Mouse (Mus musculus): ENCODE data around the gene Irf2bp2. TPM values are rescaled to one million over a fixed set of nuclear protein-coding genes. Genes with fewer than 3 reads are reported as not detected.

The Irf2bp2 gene
- total and polyA plus RNA-seq, 2 experiments from 2014 or later: 10.2 to 91.5 TPM

GRCm38 (mm10) chr8:126615765-126616164 lies 22.0 kb upstream of the Irf2bp2 start:
- ATAC-seq (no peak), DNase-seq (ENCODE audit: low spot score) (no peak)
- Histone ChIP-seq H3K4me3 (ENCODE audit: low read length) (no peak overlapping the region), H3K9ac (replicated peaks; ENCODE audit: low read length) (no peak overlapping the region), H3K36me3 (ENCODE audit: insufficient read depth, low read length) (no peaks in the 10 kb centered on the region), H3K4me1 (ENCODE audit: insufficient read depth, low read length) (no peaks in the 10 kb centered on the region), H3K27ac (no peak overlapping the region), H3K27me3 (ENCODE audit: insufficient read depth, low read length) (no peaks in the 10 kb centered on the region), H3K9me3 (ENCODE audit: low read length) (no peaks in the 10 kb centered on the region), H3K4me2 (ENCODE audit: low read depth, low read length) (no peak overlapping the region)
- 73% methylated on average over 9 of the region's 9 CpGs for WGBS
- TF ChIP-seq CTCF (IDR thresholded peaks at IDR 0.05; ENCODE audit: low read depth): no peak

- H3K9ac ChIP-seq (replicated peaks; ENCODE audit: low read length): no peak overlapping the region
- no peak for TF ChIP-seq CTCF (IDR thresholded peaks at IDR 0.05; ENCODE audit: low read depth)
- WGBS: 81% methylated on average over 5 of the region's 5 CpGs
Measured at GRCm38 (mm10) chr8:126614740-126615132, 20.9 kb upstream of the Irf2bp2 start.

GRCm38 (mm10) chr8:126614062-126614739 lies 20.4 kb upstream of the Irf2bp2 start:
- ATAC-seq: no peak
- TF ChIP-seq CTCF (IDR thresholded peaks at IDR 0.05; ENCODE audit: low read depth): no peak
- H3K27ac ChIP-seq: no peak overlapping the region
- H3K36me3 ChIP-seq (ENCODE audit: insufficient read depth, low read length): no peaks in the 10 kb centered on the region
- no peak for DNase-seq (ENCODE audit: low spot score)
- no peak overlapping the region for H3K4me3 ChIP-seq (ENCODE audit: low read length)
- no peaks in the 10 kb centered on the region for H3K4me1 ChIP-seq (ENCODE audit: insufficient read depth, low read length)
- H3K9me3 ChIP-seq (ENCODE audit: low read length): no peaks in the 10 kb centered on the region
- no peak overlapping the region for H3K9ac ChIP-seq (replicated peaks; ENCODE audit: low read length)
- no peak overlapping the region for H3K4me2 ChIP-seq (ENCODE audit: low read depth, low read length)
- 88% methylated on average over 8 of the region's 8 CpGs for WGBS
- H3K27me3 ChIP-seq (ENCODE audit: insufficient read depth, low read length): no peaks in the 10 kb centered on the region

More at GRCm38 (mm10) chr8:126614740-126615132, 20.9 kb upstream of the Irf2bp2 start:
- DNase-seq (ENCODE audit: low spot score) (no peak), ATAC-seq (no peak)
- H3K9me3 ChIP-seq (ENCODE audit: low read length): no peaks in the 10 kb centered on the region
- no peaks in the 10 kb centered on the region for H3K27me3 ChIP-seq (ENCODE audit: insufficient read depth, low read length)
- no peak overlapping the region for H3K4me3 ChIP-seq (ENCODE audit: low read length)
- H3K4me1 ChIP-seq (ENCODE audit: insufficient read depth, low read length): no peaks in the 10 kb centered on the region
- no peak overlapping the region for H3K27ac ChIP-seq
- no peak overlapping the region for H3K4me2 ChIP-seq (ENCODE audit: low read depth, low read length)
- H3K36me3 ChIP-seq (ENCODE audit: insufficient read depth, low read length): no peaks in the 10 kb centered on the region

GRCm38 (mm10) chr8:126613143-126613542 lies 19.4 kb upstream of the Irf2bp2 start:
- Histone ChIP-seq H3K36me3 (ENCODE audit: insufficient read depth, low read length) (no peaks in the 10 kb centered on the region), H3K9ac (replicated peaks; ENCODE audit: low read length) (no peak overlapping the region), H3K27ac (no peak overlapping the region), H3K4me3 (ENCODE audit: low read length) (no peak overlapping the region), H3K4me1 (ENCODE audit: insufficient read depth, low read length) (peaks cover 6% of the 10 kb centered on the region), H3K27me3 (ENCODE audit: insufficient read depth, low read length) (no peaks in the 10 kb centered on the region), H3K4me2 (ENCODE audit: low read depth, low read length) (no peak overlapping the region), H3K9me3 (ENCODE audit: low read length) (no peaks in the 10 kb centered on the region)
- no peak for TF ChIP-seq CTCF (IDR thresholded peaks at IDR 0.05; ENCODE audit: low read depth)
- 54% methylated on average over 5 of the region's 5 CpGs for WGBS
- DNase-seq (ENCODE audit: low spot score): no peak
- ATAC-seq: no peak

GRCm38 (mm10) chr8:126612739-126613138 lies 19.0 kb upstream of the Irf2bp2 start:
- Histone ChIP-seq H3K36me3 (ENCODE audit: insufficient read depth, low read length) (no peaks in the 10 kb centered on the region), H3K27ac (no peak overlapping the region), H3K9ac (replicated peaks; ENCODE audit: low read length) (no peak overlapping the region), H3K9me3 (ENCODE audit: low read length) (no peaks in the 10 kb centered on the region), H3K4me3 (ENCODE audit: low read length) (no peak overlapping the region), H3K4me1 (ENCODE audit: insufficient read depth, low read length) (peaks cover 8% of the 10 kb centered on the region), H3K4me2 (ENCODE audit: low read depth, low read length) (no peak overlapping the region), H3K27me3 (ENCODE audit: insufficient read depth, low read length) (no peaks in the 10 kb centered on the region)
- 81% methylated on average over 3 of the region's 3 CpGs for WGBS
- TF ChIP-seq CTCF (IDR thresholded peaks at IDR 0.05; ENCODE audit: low read depth): no peak
- no peak for ATAC-seq
- no peak for DNase-seq (ENCODE audit: low spot score)

- no peak for DNase-seq (ENCODE audit: low spot score)
- Histone ChIP-seq H3K4me1 (ENCODE audit: insufficient read depth, low read length) (peaks cover 8% of the 10 kb centered on the region), H3K27ac (no peak overlapping the region), H3K27me3 (ENCODE audit: insufficient read depth, low read length) (no peaks in the 10 kb centered on the region), H3K4me2 (ENCODE audit: low read depth, low read length) (no peak overlapping the region), H3K9ac (replicated peaks; ENCODE audit: low read length) (no peak overlapping the region), H3K9me3 (ENCODE audit: low read length) (no peaks in the 10 kb centered on the region), H3K36me3 (ENCODE audit: insufficient read depth, low read length) (no peaks in the 10 kb centered on the region), H3K4me3 (ENCODE audit: low read length) (no peak overlapping the region)
- no peak for ATAC-seq
- TF ChIP-seq CTCF (IDR thresholded peaks at IDR 0.05; ENCODE audit: low read depth): no peak
- 23% methylated on average over 3 of the region's 3 CpGs for WGBS
Measured at GRCm38 (mm10) chr8:126610713-126611112, 16.9 kb upstream of the Irf2bp2 start.

GRCm38 (mm10) chr8:126609556-126610263 lies 15.9 kb upstream of the Irf2bp2 start:
- H3K4me1 ChIP-seq (ENCODE audit: insufficient read depth, low read length): peaks cover 8% of the 10 kb centered on the region
- no peak overlapping the region for H3K27ac ChIP-seq
- no peak overlapping the region for H3K4me2 ChIP-seq (ENCODE audit: low read depth, low read length)
- H3K27me3 ChIP-seq (ENCODE audit: insufficient read depth, low read length): no peaks in the 10 kb centered on the region
- ATAC-seq (no peak), DNase-seq (ENCODE audit: low spot score) (no peak)
- no peak for TF ChIP-seq CTCF (IDR thresholded peaks at IDR 0.05; ENCODE audit: low read depth)
- no peak overlapping the region for H3K4me3 ChIP-seq (ENCODE audit: low read length)
- H3K36me3 ChIP-seq (ENCODE audit: insufficient read depth, low read length): no peaks in the 10 kb centered on the region
- H3K9ac ChIP-seq (replicated peaks; ENCODE audit: low read length): no peak overlapping the region
- no peaks in the 10 kb centered on the region for H3K9me3 ChIP-seq (ENCODE audit: low read length)
- WGBS: 89% methylated on average over 11 of the region's 11 CpGs
